Mouse (Mus musculus) cerebellum, postnatal 10 days (tissue): ENCODE data around the gene Clec4n.
"Not testable (repeated sequence)": the region's sequence is repeated elsewhere in the genome, so short reads cannot be mapped to it uniquely, and the experiment has no call there.

Experiments used
- DNase-seq, 2 experiments: peaks; one replicate each; pipeline ENCODE4 v3.0.0; 2021; ENCODE audit warnings: mixed read lengths in 2 of 2

Gene Clec4n

DNA sequence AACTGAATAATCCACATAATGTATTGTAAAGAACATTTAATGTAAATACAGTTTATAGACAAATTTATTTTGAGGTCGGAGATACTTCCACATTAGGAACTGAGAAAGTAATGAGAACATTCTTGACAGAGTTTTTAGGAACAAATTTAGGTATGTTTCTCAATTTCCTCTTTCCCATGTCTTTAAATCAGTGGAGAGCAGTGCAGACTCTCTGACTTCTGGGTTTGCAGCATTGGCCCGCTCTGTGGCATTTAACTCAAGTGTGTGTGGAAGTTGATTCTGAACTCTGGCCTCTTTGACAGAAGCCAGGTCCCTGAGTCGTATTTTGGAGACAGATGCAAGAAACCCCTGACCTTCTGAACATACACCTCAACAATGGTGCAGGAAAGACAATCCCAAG lies at the start of gene Clec4n:
Gene Clec4n (plus strand): TSS at position 200 of the 400 bp plus-strand sequence.
- DNase-seq: no peak

DNA sequence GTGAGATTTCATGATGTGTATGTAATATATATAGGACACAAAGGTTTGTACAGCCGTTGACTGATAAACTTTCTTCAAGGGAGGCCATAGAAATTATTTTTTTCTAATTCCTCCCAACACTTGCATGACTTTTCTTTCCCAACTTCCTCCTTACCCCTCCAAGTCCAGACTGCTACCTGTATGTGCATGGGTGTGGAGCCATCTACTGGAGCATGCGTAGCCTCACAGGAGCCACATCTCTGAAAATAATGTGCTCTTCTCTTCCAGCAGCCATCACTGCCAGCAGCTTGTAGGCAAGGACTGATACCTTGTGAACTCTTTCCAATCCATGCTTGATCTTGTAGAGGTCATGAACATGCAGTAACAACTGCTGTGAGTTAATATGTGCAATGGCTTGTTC lies 44.8 kb upstream of the Clec4n start:
- peak in 1 of 2 experiments; percentile 1 for DNase-seq

DNA sequence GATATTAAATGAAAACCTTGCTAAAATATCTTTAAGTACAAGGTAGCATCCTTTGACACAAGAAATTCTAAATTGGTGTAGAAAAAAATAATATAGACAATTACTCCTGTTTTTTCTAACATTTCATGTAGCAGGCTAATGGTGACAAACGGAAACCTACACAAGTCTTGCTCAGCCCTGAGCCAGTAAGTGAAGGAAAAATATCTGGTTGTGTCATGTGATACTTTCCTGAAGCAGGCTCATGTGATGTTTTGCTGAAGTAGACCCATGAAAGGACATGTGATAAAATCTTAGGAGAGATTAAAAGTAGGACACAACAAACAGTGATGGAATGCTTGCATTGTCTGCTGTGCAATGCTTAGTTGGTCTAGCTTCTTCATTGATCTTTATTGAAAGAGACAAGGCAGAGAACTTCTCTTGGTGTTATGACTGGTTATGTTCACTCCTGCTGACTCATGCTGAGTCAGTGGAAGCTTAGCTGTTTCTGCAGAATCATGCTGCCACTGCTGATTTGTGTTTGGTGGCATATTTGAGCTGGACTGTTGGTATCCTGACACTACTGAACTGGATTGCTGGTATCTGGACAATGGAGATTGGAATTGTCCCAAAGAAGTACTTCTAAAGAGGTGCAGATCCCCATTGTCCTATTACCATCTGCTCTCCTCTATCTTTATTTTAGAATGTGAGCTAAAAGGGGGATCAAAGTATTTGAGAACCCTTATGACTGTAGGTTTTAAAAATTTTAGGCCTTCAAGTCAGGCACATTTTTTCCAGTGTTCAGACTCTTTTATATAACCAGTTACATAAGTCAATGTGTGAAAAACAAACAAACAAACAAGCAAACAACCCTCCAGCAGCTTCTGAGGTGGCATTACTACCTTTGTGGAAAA lies 22.2 kb upstream of the Clec4n start:
- DNase-seq: no peak

DNA sequence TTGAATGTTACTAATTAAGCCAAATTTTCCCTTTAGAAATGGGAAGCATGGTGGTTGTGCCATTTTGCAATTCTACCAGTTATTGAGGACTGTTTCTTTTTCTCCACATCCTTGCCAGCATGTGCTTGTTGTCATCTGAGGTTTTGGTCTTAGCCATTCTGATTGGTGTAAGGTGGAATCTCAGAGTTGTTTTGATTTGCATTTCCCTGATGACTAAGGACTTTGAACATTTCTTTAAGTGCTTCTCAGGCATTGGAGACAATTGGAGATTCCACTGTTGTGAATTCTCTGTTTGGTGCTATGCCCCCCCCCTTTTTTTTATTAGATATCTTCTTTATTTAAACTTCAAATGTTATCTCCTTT lies 21.6 kb upstream of the Clec4n start:
- not testable (repeated sequence) for DNase-seq

DNA sequence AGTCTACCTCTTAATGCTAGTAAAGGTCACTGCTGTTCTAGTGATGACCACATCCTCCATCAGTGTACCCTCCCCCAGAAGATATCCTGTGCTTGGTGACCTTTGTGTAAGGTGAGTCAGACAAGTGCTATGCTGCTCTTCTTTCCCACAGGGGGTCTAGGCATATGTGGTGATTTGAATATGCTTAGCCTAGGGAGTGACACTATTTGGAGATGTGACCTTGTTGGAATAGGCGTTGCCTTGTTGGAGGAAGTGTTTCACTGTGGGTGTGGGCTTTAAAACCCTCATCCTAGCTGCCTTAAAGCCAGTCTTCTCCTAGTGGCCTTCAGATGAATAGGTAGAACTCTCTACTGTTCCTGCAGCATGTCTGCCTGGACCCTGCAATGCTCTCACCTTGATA lies 17.9 kb upstream of the Clec4n start:
- no peak for DNase-seq

DNA sequence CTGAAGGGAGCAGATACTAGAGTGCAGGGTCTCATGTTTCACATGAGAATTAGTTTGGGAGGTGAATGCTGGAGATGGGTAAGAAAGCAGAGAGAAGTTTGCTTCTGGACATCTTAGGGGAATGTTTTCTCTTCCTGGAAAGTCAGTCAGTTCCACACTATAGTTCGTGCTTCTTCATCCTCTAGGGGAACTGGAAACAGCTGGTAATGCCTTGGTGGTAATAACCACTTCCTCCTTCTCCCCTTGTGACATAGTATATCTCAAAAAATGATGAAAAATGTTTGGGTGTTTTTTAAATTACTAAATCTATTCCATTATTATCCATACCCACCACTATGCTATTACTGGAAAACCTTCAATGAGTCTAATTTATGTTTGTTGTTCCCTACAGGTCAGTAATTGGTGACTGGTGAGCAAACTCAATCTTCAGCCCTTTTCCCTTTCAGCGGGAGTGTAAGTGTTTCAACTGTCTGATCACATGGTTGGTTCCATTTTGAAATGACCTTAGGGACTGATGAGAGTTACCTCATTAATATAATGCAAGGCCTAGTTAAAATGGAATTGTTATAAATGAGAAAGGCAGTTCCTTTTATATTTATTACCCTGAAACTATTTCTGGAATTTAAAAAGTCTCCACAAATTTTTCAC lies 2.0 kb upstream of the Clec4n start:
- no peak for DNase-seq

DNA sequence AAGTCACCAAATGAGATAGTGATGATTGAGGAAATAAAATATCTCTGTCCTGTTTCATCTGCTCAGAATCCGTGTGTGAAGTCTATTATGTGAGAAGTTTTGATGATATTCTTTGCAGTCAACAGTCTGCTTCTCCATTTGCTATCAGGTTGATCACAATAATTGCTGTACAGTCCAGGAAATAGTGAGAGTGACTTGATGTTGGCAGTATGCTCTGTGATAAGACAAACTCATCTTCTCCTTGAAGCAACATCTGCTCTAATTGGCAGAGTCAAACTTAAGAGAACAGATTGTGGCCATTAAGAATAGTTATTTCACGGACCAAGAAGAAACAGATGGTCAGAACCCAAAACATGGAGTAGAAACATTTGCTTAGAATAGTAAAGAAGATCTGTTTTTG lies 1.5 kb downstream of the Clec4n start:
- no peak for DNase-seq

DNA sequence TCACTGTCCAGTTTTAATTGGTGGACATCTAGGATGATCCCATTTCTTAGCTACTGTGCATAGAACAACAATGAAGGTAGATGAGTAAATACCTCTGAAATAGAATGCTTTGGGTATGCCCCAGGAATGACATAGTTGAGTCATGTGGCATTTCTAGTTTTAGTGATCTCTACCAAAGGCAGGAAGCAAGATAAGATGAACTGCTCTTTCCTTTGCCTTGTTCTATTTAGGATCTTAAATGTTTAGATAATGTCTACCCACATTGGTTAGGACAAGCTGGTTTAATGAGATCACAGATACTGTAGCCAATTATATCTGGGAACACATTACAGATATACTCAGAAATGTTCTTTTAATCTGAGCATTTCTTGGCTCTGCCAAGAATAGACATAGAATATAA lies 7.9 kb downstream of the Clec4n start:
- no peak for DNase-seq

DNA sequence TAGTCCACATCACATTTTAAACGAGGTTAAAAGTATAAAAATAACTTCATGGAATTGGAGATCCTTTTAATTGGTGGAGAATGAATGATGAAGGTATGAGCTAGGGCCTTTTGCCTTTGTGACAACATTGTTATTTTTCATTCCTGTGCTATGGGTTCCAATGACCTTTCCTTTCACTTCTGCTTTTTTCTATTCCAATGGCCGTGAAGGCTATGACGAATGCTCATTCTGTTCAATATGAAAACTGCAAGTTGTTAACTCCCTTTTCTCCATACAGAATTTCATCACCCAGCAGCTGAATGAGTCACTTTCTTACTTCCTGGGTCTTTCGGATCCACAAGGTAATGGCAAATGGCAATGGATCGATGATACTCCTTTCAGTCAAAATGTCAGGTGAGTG lies 14.6 kb downstream of the Clec4n start:
- no peak for DNase-seq

DNA sequence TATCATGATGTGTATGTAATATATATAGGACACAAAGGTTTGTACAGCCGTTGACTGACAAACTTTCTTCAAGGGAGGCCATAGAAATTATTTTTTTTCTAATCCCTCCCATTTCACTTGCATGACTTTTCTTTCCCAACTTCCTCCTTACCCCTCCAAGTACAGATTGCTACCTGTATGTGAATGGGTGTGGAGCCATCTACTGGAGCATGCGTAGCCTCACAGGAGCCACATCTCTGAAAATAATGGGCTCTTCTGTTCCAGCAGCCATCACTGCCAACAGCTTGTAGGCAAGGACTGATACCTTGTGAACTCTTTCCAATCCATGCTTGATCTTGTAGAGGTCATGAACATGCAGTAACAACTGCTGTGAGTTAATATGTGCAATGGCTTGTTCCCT lies 19.2 kb downstream of the Clec4n start:
- not testable (repeated sequence) for DNase-seq

DNA sequence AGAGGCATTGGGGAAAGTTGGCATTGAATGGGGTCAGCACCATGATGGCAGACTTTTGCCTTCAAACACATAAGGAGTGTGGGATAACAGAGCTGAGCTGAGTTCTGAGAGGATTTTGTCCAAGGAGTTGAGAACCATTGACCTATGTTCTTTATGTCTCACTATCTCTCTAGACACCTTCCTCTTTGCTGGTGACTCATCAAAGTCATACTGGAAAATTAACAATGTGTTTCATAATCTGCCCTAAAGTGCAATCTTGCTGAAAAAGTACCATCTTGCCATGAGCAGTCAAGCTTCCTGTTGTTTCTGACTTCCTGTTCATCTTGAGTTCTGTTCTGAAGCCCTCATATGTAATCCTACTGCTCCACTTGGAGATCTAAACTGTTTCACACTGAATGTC lies 23.1 kb downstream of the Clec4n start:
- no peak for DNase-seq

DNA sequence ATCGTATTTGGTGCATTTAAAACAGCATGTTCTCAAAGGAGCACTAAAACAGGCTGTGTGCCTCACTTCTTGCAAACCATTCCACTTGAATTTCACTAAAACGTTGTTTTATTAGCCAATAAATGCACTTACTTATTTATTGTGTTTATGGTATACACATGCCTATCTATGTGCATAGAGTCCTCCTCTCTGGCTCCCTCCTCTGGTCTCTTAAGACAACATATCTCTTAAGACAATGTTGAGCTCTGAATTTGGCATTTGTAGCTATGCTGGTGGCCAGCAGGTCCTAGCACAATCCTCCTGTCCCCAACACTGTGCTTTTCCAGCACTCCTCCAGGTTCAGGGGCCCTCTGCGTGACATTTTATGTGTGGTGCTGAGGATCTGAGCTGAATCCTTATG lies 29.3 kb downstream of the Clec4n start:
- no peak for DNase-seq

DNA sequence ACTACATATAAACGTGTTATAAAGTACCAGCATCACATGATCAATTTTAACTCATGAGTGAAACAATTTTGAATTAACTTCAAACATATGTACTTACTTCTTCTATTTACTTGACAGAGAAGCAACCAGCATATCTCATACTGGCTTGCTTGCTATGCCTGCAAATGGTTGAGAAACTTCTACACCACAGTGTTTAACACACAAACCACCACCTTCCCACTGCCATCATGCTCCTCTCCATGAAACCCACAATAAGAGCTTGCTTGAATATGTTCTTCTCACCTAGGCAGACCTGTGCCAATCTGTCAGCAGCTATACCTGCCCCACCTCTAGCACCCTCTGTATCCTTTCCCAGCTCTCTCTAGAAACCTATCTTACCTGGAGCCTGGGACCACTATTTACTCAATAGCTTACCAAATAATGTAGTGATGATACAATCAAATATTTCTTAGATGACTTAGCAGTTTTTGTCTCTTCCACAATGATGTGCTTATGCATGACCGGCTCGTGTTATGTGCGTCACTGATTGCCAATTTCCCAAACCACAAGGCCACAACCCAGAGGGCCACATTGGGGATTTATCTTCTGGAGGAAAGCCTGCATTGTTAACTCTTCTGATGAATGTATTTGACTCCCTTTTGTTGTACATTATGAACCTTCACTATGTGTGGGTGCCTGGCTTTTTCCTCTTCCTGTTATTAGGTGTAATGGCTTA lies 30.4 kb downstream of the Clec4n start:
- no peak for DNase-seq

DNA sequence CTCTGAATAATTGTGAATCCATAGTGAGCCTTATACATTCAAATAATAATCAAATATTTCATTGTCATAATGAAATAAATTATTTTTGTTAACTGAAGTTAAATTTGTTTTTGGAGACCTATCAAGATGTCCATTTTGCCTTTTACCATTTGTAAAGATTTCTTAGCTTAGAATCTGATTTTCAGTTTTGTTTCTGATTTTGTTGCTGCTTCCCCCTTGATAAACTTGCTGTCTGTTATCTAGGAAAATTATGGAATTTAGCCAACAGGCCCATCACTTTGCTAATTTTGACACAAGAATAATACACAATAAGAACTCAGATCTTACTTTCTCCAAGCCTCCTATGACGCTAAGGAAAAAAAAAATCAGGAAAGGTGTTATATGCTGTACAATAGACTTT lies 31.2 kb downstream of the Clec4n start:
- no peak for DNase-seq

DNA sequence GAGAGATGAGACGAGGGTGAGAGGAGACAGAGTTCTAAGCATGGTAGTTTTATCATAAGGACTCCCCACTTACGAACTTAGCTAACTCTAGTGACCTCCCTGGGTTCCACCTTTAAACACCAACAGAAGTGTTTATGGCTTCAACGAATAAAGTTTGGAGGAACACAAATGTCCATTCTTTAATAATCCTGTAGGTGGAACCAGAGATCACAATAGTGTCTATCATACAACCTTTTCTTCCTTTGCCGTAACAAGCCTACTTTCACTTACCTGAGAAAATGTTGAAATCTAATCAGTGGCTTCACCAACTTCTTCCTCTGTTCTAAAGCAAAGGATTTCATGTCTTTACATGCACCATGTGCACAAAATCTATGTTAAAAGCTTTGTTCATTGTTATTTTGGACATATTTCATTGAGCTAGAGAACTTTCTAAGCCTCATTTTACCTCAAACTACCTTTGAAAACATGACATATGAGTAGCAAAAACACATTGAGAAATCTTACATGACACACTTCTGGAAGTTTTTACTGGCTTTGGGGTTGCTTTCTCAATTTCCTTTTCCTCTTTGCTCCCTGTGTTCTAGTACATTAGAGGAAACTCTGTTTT lies 32.0 kb downstream of the Clec4n start, which contains the start of gene Clec4d:
Gene Clec4d (plus strand): TSS at position 557 of the 607 bp plus-strand sequence.
- DNase-seq: no peak

DNA sequence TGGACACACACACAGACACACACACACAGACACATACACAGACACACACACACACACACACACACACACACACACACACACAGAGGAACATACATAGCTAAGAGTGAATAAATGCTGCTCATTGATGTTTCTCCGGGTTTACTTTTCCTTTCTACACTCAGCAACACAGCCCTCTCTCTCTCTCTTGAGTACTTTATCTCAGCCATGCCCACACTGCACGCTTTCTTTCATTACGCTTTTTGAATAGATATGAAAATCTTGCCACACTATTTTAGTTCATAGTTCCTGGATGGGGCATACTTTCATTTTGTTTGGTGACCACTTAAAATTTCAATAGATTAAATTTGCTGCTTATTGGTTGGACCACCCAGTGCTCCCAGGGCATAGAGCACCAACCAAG lies 34.6 kb downstream of the Clec4n start:
- DNase-seq: no peak

DNA sequence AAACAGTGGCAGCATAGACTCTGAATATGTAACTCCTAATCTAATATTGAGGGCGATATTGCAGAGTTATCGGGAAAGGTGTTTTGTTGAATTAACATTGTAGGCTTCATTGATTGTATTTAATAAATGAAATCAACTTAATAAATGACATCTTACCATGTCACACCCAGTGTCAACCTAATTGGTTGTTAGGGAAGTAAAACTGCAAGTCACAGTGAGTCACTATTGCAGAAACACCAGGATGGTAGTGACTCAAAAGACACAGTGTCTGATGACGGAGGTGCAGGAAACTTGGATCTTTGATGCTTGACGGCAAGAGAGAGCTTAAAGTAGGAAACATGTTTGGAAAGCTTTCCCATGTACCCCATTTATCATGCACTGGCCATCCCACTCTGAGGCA lies 36.2 kb downstream of the Clec4n start:
- DNase-seq: no peak

DNA sequence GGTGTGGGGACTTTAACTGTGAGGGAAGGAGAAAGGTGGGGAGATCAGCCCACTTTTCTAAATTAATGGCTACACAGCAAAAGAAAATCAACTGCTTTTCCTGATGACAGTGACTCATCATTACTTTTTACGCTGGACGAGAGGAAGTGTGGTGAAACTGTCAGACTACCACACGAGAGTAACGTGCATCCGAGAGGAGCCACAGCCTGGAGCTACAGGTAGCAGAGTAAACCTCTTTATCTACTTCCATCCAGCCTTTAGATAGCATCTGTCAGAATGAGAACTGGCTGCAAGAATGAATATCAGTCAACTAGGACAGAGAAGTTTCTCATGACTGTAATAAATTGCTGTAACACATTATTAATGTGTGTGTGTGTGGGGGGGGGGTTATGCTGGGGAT lies 37.3 kb downstream of the Clec4n start:
- no peak for DNase-seq

DNA sequence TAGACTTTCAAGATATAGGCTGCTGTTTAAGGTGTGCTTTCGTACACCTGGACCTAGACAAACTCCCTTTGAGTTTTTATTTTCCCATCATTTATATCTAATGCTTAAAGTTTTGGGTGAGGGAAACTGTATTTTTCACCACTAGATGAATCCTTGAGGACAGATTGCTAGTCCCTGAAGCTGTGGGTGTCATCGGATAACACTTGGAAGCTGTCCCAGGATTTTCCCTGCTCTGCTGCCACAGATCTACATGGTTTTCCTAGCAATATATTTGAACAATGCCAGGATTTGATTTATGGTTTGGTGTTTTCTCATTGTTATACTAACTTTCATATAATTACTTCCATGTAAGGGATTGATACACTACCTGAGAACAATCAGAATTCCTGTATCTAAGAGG lies 49.8 kb downstream of the Clec4n start:
- DNase-seq: no peak

DNA sequence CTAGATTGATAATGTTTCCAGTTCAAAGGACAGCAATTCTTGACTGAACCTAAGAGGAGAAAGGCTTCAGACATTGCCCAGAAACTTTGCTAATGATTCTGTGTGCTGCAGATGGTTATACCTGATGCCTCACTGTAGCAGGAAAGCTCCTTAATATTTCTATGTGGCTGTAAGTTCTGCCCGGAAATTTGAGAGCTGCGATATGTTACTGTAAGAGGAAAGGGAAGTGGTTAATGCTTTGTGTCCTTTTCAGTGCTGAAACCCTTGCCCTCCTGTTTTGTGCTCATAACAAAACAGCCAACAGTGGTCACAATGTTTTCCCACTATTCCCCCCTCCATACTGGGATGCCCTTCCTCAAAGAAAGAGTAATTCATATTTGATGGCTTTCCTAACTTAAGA lies 56.7 kb downstream of the Clec4n start:
- DNase-seq: no peak

DNA sequence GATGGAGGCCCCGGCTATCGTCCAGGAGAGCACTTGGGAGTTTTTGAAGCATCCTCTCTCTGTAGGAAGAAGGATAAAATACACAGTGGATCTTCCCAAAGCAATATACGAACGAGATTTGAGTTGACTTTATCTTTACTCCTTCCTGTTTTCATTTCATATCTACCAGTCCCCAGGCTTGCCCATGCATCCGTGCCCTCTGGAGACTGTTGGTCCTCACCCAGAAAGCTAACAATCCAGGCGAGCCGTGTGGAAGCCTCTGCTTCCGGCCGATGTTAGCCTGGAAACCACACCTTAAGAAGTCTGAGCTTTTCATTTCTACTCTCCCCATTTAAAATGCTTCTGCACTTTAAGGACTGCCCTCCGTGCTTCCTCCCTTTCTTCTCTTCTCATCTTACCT lies 59.3 kb downstream of the Clec4n start:
- no peak for DNase-seq

DNA sequence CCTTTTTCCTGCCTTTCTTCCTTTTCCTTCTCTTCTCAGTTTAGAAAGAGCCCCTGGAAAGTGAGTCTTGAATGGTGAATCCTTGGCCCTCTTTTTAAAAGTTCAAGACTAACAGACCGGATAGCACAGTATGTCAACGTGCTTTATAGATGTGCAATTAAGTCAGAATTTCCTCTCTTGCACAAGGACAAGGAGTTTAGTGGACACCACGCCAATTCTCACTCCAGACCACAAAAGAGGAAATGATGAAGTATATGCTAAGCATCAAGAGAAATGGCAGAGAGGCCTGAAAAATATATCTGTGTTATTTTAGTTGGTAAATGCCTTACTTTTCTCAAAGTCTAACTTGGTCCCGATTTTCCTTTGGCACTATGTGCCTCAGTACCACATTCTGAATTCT lies 60.1 kb downstream of the Clec4n start, which contains the start of gene Clec4e:
Gene Clec4e (minus strand): TSS at position 118 of the 400 bp plus-strand sequence.
- DNase-seq: no peak

DNA sequence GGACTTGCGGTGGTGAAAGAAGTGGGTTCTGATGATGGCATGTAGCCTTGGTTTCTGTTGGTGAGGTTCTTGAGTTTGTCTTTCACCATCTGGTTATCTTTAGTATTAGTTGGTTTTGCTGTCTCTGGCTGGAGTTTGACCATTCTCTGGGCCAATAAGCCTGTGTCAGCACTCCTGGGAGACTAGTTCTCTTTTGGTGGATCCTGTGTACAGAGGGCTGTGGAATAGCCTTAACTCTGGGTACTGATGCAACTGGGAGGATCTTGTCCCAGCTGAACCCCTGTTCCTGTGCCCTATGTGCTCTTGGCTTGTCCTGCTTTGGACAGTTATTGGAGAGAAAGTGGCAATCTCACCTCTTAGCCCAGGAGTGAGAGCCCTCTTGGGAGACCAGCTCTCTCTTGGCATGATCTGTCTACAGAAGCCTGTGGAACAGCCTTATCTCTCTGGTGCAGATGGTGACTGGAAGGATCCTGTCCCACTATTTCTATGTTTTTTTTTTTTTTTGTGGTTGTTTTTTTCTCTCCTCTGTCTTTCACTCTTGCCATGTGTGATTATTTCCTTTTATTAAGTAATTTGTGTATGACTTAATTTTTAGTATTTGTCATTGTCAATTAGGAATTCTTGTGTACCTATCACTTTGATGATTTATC lies 63.2 kb downstream of the Clec4n start:
- no peak for DNase-seq
